Mouse (Mus musculus) urinary bladder, postnatal 4 days (tissue): Measurements from ENCODE around the gene Snx15.

Experiments used
- DNase-seq, 2 experiments: peaks; one replicate each; pipeline ENCODE4 v3.0.0; 2021 to 2022; ENCODE audit warnings: low spot score in 2 of 2

Gene Snx15

GRCm38 (mm10) chr19:6121761-6122160 lies 6.3 kb downstream of the Snx15 start:
- no peak for DNase-seq

- DNase-seq = no peak
Measured at GRCm38 (mm10) chr19:6118677-6119185, 9.4 kb downstream of the Snx15 start.

GRCm38 (mm10) chr19:6117986-6118676 lies 10.0 kb downstream of the Snx15 start, which contains the start of gene Sac3d1:
Gene Sac3d1 (minus strand): TSS chr19:6118650.
- DNase-seq = peak; percentile 79 to 88

- DNase-seq = no peak
Measured at GRCm38 (mm10) chr19:6117346-6117985, 10.6 kb downstream of the Snx15 start.

- DNase-seq = no peak
Measured at GRCm38 (mm10) chr19:6116113-6116850, 11.8 kb downstream of the Snx15 start.

- DNase-seq = no peak
Measured at GRCm38 (mm10) chr19:6113116-6113515, 15.0 kb downstream of the Snx15 start.

GRCm38 (mm10) chr19:6105586-6105985 lies 22.5 kb downstream of the Snx15 start, which contains the start of gene Naaladl1:
Gene Naaladl1 (plus strand): TSS chr19:6105782.
- DNase-seq = no peak

GRCm38 (mm10) chr19:6104476-6104875 lies 23.6 kb downstream of the Snx15 start:
- DNase-seq = no peak

GRCm38 (mm10) chr19:6102169-6102853 lies 25.8 kb downstream of the Snx15 start:
- DNase-seq = no peak

GRCm38 (mm10) chr19:6101186-6101585 lies 26.9 kb downstream of the Snx15 start:
- DNase-seq = no peak

GRCm38 (mm10) chr19:6097847-6098246 lies 30.3 kb downstream of the Snx15 start:
- no peak for DNase-seq

- DNase-seq = no peak
Measured at GRCm38 (mm10) chr19:6094119-6094518, 34.0 kb downstream of the Snx15 start, which contains the start of gene AC131692.1. Gene AC131692.1 (plus strand): TSS chr19:6094419.

- DNase-seq = no peak
Measured at GRCm38 (mm10) chr19:6088841-6089240, 39.3 kb downstream of the Snx15 start.

GRCm38 (mm10) chr19:6085417-6085879 lies 42.7 kb downstream of the Snx15 start:
- no peak for DNase-seq

GRCm38 (mm10) chr19:6084478-6085248 lies 43.4 kb downstream of the Snx15 start, which contains the start of the genes Zfpl1 and Cdca5:
Gene Zfpl1 (minus strand): TSS chr19:6084956.
Gene Cdca5 (plus strand): TSS chr19:6084983.
- peak; percentile 93 to 95 for DNase-seq

GRCm38 (mm10) chr19:6082156-6082555 lies 45.9 kb downstream of the Snx15 start, which contains the start of gene Gm28374:
Gene Gm28374 (minus strand): TSS chr19:6082256.
- no peak for DNase-seq

- no peak for DNase-seq
Measured at GRCm38 (mm10) chr19:6079983-6080480, 48.1 kb downstream of the Snx15 start, which contains the start of gene Tmem262. Gene Tmem262 (plus strand): TSS chr19:6080033.

GRCm38 (mm10) chr19:6076564-6077393 lies 51.3 kb downstream of the Snx15 start, which contains the start of gene Vps51:
Gene Vps51 (minus strand): TSS chr19:6077231.
- peak; percentile 79 to 80 for DNase-seq

GRCm38 (mm10) chr19:6073889-6074288 lies 54.2 kb downstream of the Snx15 start:
- DNase-seq = no peak
